Mouse (Mus musculus) small intestine, adult 2 months (tissue): ENCODE measurements around the gene Olfr675. TPM values are rescaled to one million over a fixed set of nuclear protein-coding genes. Genes with fewer than 3 reads are reported as not detected.

Experiments
- polyA plus RNA-seq: library from polyadenylated mRNA; depleted of rRNA; stranded (reverse); fragments of >200 nt; gene quantifications from 2 replicates; pipeline ENCODE4 v1.2.3, GENCODE M21; 2012; rRNA removed

Olfr675 gene
- polyA plus RNA-seq, 1 experiment: not detected

Other genes with a start within 250 kb of the Olfr675 start
- not detected in 2 replicates for gene Usp17lb, start 185.9 kb downstream of the Olfr675 start, polyA plus RNA-seq
- not detected in 2 replicates for gene Usp17la, start 171.5 kb downstream of the Olfr675 start, polyA plus RNA-seq
- not detected in 2 replicates for gene Olfr665, start 150.4 kb downstream of the Olfr675 start, polyA plus RNA-seq
- not detected in 2 replicates for gene Olfr666, start 132.5 kb downstream of the Olfr675 start, polyA plus RNA-seq
- gene Olfr667, start 107.0 kb downstream of the Olfr675 start, polyA plus RNA-seq: not detected in 2 replicates
- gene Olfr668, start 100.4 kb downstream of the Olfr675 start, polyA plus RNA-seq: not detected in 2 replicates
- gene Olfr669, start 94.2 kb downstream of the Olfr675 start, polyA plus RNA-seq: not detected in 2 replicates
- gene Olfr670, start 65.8 kb downstream of the Olfr675 start, polyA plus RNA-seq: not detected in 2 replicates
- not detected in 2 replicates for gene Olfr671, start 49.3 kb downstream of the Olfr675 start, polyA plus RNA-seq
- not detected in 2 replicates for gene Olfr672, start 26.4 kb downstream of the Olfr675 start, polyA plus RNA-seq
- not detected in 2 replicates for gene Olfr676, start 4.2 kb upstream of the Olfr675 start, polyA plus RNA-seq
- gene Olfr677, start 22.9 kb upstream of the Olfr675 start, polyA plus RNA-seq: not detected in 2 replicates
- not detected in 2 replicates for gene Olfr678, start 36.0 kb upstream of the Olfr675 start, polyA plus RNA-seq
- not detected in 2 replicates for gene Olfr679, start 52.7 kb upstream of the Olfr675 start, polyA plus RNA-seq
- gene Olfr680-ps1, start 64.4 kb upstream of the Olfr675 start, polyA plus RNA-seq: not detected in 2 replicates
- gene Olfr681, start 88.4 kb upstream of the Olfr675 start, polyA plus RNA-seq: not detected in 2 replicates
- gene Olfr683, start 118.6 kb upstream of the Olfr675 start, polyA plus RNA-seq: not detected in 2 replicates
- gene Olfr684, start 135.2 kb upstream of the Olfr675 start, polyA plus RNA-seq: not detected in 2 replicates
- not detected in 2 replicates for gene Olfr685, start 157.6 kb upstream of the Olfr675 start, polyA plus RNA-seq
- gene Olfr686, start 179.0 kb upstream of the Olfr675 start, polyA plus RNA-seq: not detected in 2 replicates